Mouse (Mus musculus): ENCODE data around the gene Mtch1. TPM values are rescaled to one million over a fixed set of nuclear protein-coding genes. Genes with fewer than 3 reads are reported as not detected.
"Not testable (repeated sequence)": the region's sequence is repeated elsewhere in the genome, so short reads cannot be mapped to it uniquely, and the experiment has no call there.

The Mtch1 gene
- 370 and 382 TPM in 2 replicates for polyA plus RNA-seq (2014; fragmentation: Nextera tagmentation; extraction: Ambion mirVana)

- WGBS, result under 1% methylated on average over 42 of the region's 53 CpGs
Measured at GRCm38 (mm10) chr17:29347645-29348256, at the start of gene Mtch1. Gene Mtch1 (minus strand): TSS chr17:29347934.

GRCm38 (mm10) chr17:29396821-29397242 lies 49.1 kb upstream of the Mtch1 start:
- H3K4me1 ChIP-seq (ENCODE audit: control insufficient read depth, insufficient read depth, low read length), result peaks cover 12% of the 10 kb centered on the region
- 16% methylated on average over 6 of the region's 6 CpGs for WGBS
- no peaks in the 10 kb centered on the region for H3K9me3 ChIP-seq (replicated peaks; ENCODE audit: control insufficient read depth, low read length)

More at GRCm38 (mm10) chr17:29347645-29348256, at the start of gene Mtch1:
- DNase-seq (ENCODE audit: low spot score) (peak; percentile 100), ATAC-seq (replicated peaks; ENCODE audit: insufficient number of reproducible peaks, low FRiP score, low TSS enrichment, low read depth) (peak; percentile 92)
- Histone ChIP-seq H3K9me3 (replicated peaks; ENCODE audit: control insufficient read depth, low read length) (no peaks in the 10 kb centered on the region), H3K9ac (replicated peaks; ENCODE audit: low read length) (peak within 1 kb of the TSS; percentile 84), H3K36me3 (replicated peaks; ENCODE audit: control insufficient read depth, insufficient read depth, low read depth, low read length) (no peaks in the 10 kb centered on the region), H3K4me2 (ENCODE audit: low read depth, low read length) (peak within 1 kb of the TSS; percentile 49), H3K4me1 (ENCODE audit: control insufficient read depth, insufficient read depth, low read length) (no peaks in the 10 kb centered on the region), H3K27me3 (ENCODE audit: control insufficient read depth, insufficient read depth, low read length) (no peaks in the 10 kb centered on the region), H3K27ac (replicated peaks; ENCODE audit: low read depth, low read length) (peak within 1 kb of the TSS; percentile 82), H3K4me3 (ENCODE audit: low read depth, low read length) (peak within 1 kb of the TSS; percentile 87)

GRCm38 (mm10) chr17:29396056-29396799 lies 48.5 kb upstream of the Mtch1 start:
- DNase-seq (ENCODE audit: low spot score), result no peak
- no peak overlapping the region for H3K9ac ChIP-seq (replicated peaks; ENCODE audit: low read length)
- H3K36me3 ChIP-seq (replicated peaks; ENCODE audit: control insufficient read depth, insufficient read depth, low read depth, low read length), result no peaks in the 10 kb centered on the region
- no peaks in the 10 kb centered on the region for H3K27me3 ChIP-seq (ENCODE audit: control insufficient read depth, insufficient read depth, low read length)
- no peak overlapping the region for H3K4me3 ChIP-seq (ENCODE audit: low read depth, low read length)
- WGBS, result 62% methylated on average over 6 of the region's 6 CpGs
- H3K27ac ChIP-seq (replicated peaks; ENCODE audit: low read depth, low read length), result no peak overlapping the region
- no peak for ATAC-seq (replicated peaks; ENCODE audit: insufficient number of reproducible peaks, low FRiP score, low TSS enrichment, low read depth)
- no peaks in the 10 kb centered on the region for H3K9me3 ChIP-seq (replicated peaks; ENCODE audit: control insufficient read depth, low read length)
- H3K4me2 ChIP-seq (ENCODE audit: low read depth, low read length), result no peak overlapping the region
- peaks cover 12% of the 10 kb centered on the region for H3K4me1 ChIP-seq (ENCODE audit: control insufficient read depth, insufficient read depth, low read length)

More at GRCm38 (mm10) chr17:29396821-29397242, 49.1 kb upstream of the Mtch1 start:
- ATAC-seq (replicated peaks; ENCODE audit: insufficient number of reproducible peaks, low FRiP score, low TSS enrichment, low read depth), result peak; percentile 60; the same call in 1 of the 2 replicates
- no peak overlapping the region for H3K9ac ChIP-seq (replicated peaks; ENCODE audit: low read length)
- peak; percentile 91 for DNase-seq (ENCODE audit: low spot score)
- H3K4me3 ChIP-seq (ENCODE audit: low read depth, low read length), result no peak overlapping the region; the same call in 1 of the 2 replicates
- H3K27ac ChIP-seq (replicated peaks; ENCODE audit: low read depth, low read length), result no peak overlapping the region
- H3K27me3 ChIP-seq (ENCODE audit: control insufficient read depth, insufficient read depth, low read length), result no peaks in the 10 kb centered on the region
- H3K36me3 ChIP-seq (replicated peaks; ENCODE audit: control insufficient read depth, insufficient read depth, low read depth, low read length), result no peaks in the 10 kb centered on the region
- no peak overlapping the region for H3K4me2 ChIP-seq (ENCODE audit: low read depth, low read length)

GRCm38 (mm10) chr17:29395381-29395780 lies 47.6 kb upstream of the Mtch1 start:
- Histone ChIP-seq H3K9ac (replicated peaks; ENCODE audit: low read length) (no peak overlapping the region), H3K9me3 (replicated peaks; ENCODE audit: control insufficient read depth, low read length) (no peaks in the 10 kb centered on the region), H3K4me2 (ENCODE audit: low read depth, low read length) (no peak overlapping the region), H3K4me3 (ENCODE audit: low read depth, low read length) (no peak overlapping the region), H3K27me3 (ENCODE audit: control insufficient read depth, insufficient read depth, low read length) (no peaks in the 10 kb centered on the region), H3K27ac (replicated peaks; ENCODE audit: low read depth, low read length) (no peak overlapping the region), H3K36me3 (replicated peaks; ENCODE audit: control insufficient read depth, insufficient read depth, low read depth, low read length) (no peaks in the 10 kb centered on the region), H3K4me1 (ENCODE audit: control insufficient read depth, insufficient read depth, low read length) (peaks cover 12% of the 10 kb centered on the region)
- WGBS, result 73% methylated on average over 7 of the region's 7 CpGs
- DNase-seq (ENCODE audit: low spot score) (no peak), ATAC-seq (replicated peaks; ENCODE audit: insufficient number of reproducible peaks, low FRiP score, low TSS enrichment, low read depth) (no peak)

- peaks cover 12% of the 10 kb centered on the region for H3K4me1 ChIP-seq (ENCODE audit: control insufficient read depth, insufficient read depth, low read length)
- H3K9me3 ChIP-seq (replicated peaks; ENCODE audit: control insufficient read depth, low read length); H3K36me3 ChIP-seq (replicated peaks; ENCODE audit: control insufficient read depth, insufficient read depth, low read depth, low read length); H3K27me3 ChIP-seq (ENCODE audit: control insufficient read depth, insufficient read depth, low read length); H3K9ac ChIP-seq (replicated peaks; ENCODE audit: low read length); H3K4me3 ChIP-seq (ENCODE audit: low read depth, low read length); ATAC-seq (replicated peaks; ENCODE audit: insufficient number of reproducible peaks, low FRiP score, low TSS enrichment, low read depth); DNase-seq (ENCODE audit: low spot score); H3K27ac ChIP-seq (replicated peaks; ENCODE audit: low read depth, low read length); H3K4me2 ChIP-seq (ENCODE audit: low read depth, low read length): not testable (repeated sequence)
- WGBS, result 63% methylated on average over 2 of the region's 2 CpGs
Measured at GRCm38 (mm10) chr17:29394761-29395160, 47.0 kb upstream of the Mtch1 start.

GRCm38 (mm10) chr17:29394106-29394760 lies 46.5 kb upstream of the Mtch1 start:
- no peak overlapping the region for H3K27ac ChIP-seq (replicated peaks; ENCODE audit: low read depth, low read length)
- no peaks in the 10 kb centered on the region for H3K9me3 ChIP-seq (replicated peaks; ENCODE audit: control insufficient read depth, low read length)
- no peak for ATAC-seq (replicated peaks; ENCODE audit: insufficient number of reproducible peaks, low FRiP score, low TSS enrichment, low read depth)
- DNase-seq (ENCODE audit: low spot score), result no peak
- no peak overlapping the region for H3K4me2 ChIP-seq (ENCODE audit: low read depth, low read length)
- peaks cover 12% of the 10 kb centered on the region for H3K4me1 ChIP-seq (ENCODE audit: control insufficient read depth, insufficient read depth, low read length)
- 60% methylated on average over 9 of the region's 9 CpGs for WGBS
- H3K4me3 ChIP-seq (ENCODE audit: low read depth, low read length), result no peak overlapping the region
- H3K27me3 ChIP-seq (ENCODE audit: control insufficient read depth, insufficient read depth, low read length), result no peaks in the 10 kb centered on the region
- no peak overlapping the region for H3K9ac ChIP-seq (replicated peaks; ENCODE audit: low read length)
- no peaks in the 10 kb centered on the region for H3K36me3 ChIP-seq (replicated peaks; ENCODE audit: control insufficient read depth, insufficient read depth, low read depth, low read length)

- Histone ChIP-seq H3K27me3 (ENCODE audit: control insufficient read depth, insufficient read depth, low read length) (no peaks in the 10 kb centered on the region), H3K27ac (replicated peaks; ENCODE audit: low read depth, low read length) (no peak overlapping the region), H3K9ac (replicated peaks; ENCODE audit: low read length) (no peak overlapping the region), H3K36me3 (replicated peaks; ENCODE audit: control insufficient read depth, insufficient read depth, low read depth, low read length) (no peaks in the 10 kb centered on the region), H3K4me1 (ENCODE audit: control insufficient read depth, insufficient read depth, low read length) (peaks cover 5% of the 10 kb centered on the region), H3K4me3 (ENCODE audit: low read depth, low read length) (no peak overlapping the region), H3K9me3 (replicated peaks; ENCODE audit: control insufficient read depth, low read length) (no peaks in the 10 kb centered on the region), H3K4me2 (ENCODE audit: low read depth, low read length) (no peak overlapping the region)
- 65% methylated on average over 14 of the region's 14 CpGs for WGBS
- DNase-seq (ENCODE audit: low spot score), result no peak
- ATAC-seq (replicated peaks; ENCODE audit: insufficient number of reproducible peaks, low FRiP score, low TSS enrichment, low read depth), result no peak
Measured at GRCm38 (mm10) chr17:29393335-29394089, 45.8 kb upstream of the Mtch1 start.
